Mouse (Mus musculus): Measurements from ENCODE around the gene Olfr585. TPM values are rescaled to one million over a fixed set of nuclear protein-coding genes. Genes with fewer than 3 reads are reported as not detected.

Olfr585 gene
- polyA plus RNA-seq (2016; fragmentation: Nextera tagmentation; extraction: Ambion mirVana) = not detected in 2 replicates

DNA sequence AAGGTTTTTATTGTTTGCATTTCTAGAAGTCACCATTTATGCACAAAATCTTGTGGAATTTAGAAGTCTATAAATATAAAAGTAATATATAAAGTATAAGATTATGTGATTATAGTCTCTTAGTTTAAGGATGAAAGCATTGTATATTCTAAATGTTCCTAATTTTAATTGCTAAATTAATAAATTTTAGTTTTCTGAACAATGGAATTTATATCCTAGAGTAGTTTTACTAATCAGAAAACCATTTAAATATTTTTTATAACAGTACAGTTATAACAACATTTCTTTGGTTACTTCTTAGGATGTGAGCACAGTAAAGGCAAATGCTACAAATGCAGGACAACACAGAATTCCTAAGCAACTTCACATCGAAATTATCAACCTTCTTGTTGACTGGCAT lies at the start of gene Olfr585:
Olfr585 (plus strand) TSS at position 301 of the 400 bp plus-strand sequence.
- WGBS = 93% methylated on average over 1 of the region's 1 CpGs
- no peak within 1 kb of the TSS for H3K27ac ChIP-seq
- H3K4me3 ChIP-seq = no peak within 1 kb of the TSS
- H3K4me2 ChIP-seq (replicated peaks) = no peak within 1 kb of the TSS
- H3K9me3 ChIP-seq (replicated peaks) = no peaks in the 10 kb centered on the region
- no peaks in the 10 kb centered on the region for H3K36me3 ChIP-seq
- ATAC-seq (ENCODE audit: low FRiP score) = no peak
- no peaks in the 10 kb centered on the region for H3K4me1 ChIP-seq
- no peaks in the 10 kb centered on the region for H3K27me3 ChIP-seq
- no peak within 1 kb of the TSS for H3K9ac ChIP-seq

DNA sequence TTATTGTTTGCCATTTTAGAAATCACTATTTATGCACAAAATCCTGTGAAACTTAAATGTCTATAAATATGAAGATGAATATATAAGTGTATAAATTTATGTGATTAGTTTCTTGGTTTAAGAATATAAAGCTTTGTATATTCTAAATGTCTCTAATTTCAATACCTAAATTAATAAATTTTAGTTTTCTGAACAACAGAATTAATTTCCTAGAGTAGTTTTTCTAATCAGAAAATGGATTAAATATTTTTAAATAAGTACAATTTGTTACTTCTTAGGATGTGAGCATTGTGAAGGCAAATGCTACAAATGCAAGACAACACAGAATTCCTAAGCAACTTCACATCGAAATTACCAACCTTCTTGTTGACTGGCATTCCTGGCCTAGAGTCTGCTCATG lies 46.5 kb upstream of the Olfr585 start, which contains the start of gene Olfr583:
Olfr583 (plus strand) TSS at position 301 of the 400 bp plus-strand sequence.
- Histone ChIP-seq H3K4me3 (no peak within 1 kb of the TSS), H3K36me3 (no peaks in the 10 kb centered on the region), H3K27ac (no peak within 1 kb of the TSS), H3K9ac (no peak within 1 kb of the TSS), H3K4me1 (no peaks in the 10 kb centered on the region), H3K4me2 (replicated peaks) (no peak within 1 kb of the TSS), H3K9me3 (replicated peaks) (no peaks in the 10 kb centered on the region), H3K27me3 (no peaks in the 10 kb centered on the region)
- no peak for ATAC-seq (ENCODE audit: low FRiP score)
- WGBS = 88% methylated on average over 1 of the region's 1 CpGs

GRCm38 (mm10) chr7:103081585-103081984 lies 15.9 kb upstream of the Olfr585 start, which contains the start of gene Olfr584:
Olfr584 (plus strand) TSS chr7:103081885.
- ATAC-seq (ENCODE audit: low FRiP score) = no peak
- no peak within 1 kb of the TSS for H3K9ac ChIP-seq
- 74% methylated on average over 1 of the region's 1 CpGs for WGBS

DNA sequence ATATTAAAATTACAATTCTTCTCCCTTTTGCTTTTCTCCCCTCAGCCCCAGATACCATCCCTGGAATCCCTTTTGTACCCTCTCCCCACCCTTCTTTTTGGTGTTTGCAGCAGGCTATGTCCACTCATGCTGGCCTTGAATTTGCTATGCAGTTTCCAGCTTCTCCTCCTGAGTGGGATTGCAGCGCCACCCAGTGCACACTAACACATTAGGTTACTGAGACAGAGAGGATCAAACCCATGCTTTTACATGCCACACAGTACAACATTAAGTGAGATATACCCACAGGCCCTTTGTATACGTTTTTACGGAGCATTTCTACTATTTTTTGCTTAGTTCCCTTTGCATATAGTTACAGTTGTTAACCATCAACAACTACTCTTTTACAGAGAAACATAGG lies 21.9 kb downstream of the Olfr585 start:
- Histone ChIP-seq H3K9ac (no peak overlapping the region), H3K36me3 (no peaks in the 10 kb centered on the region), H3K4me1 (no peaks in the 10 kb centered on the region), H3K27ac (no peak overlapping the region), H3K9me3 (replicated peaks) (no peaks in the 10 kb centered on the region), H3K27me3 (no peaks in the 10 kb centered on the region), H3K4me2 (replicated peaks) (no peak overlapping the region), H3K4me3 (no peak overlapping the region)
- no peak for ATAC-seq (ENCODE audit: low FRiP score)
- 50% methylated on average over 3 of the region's 3 CpGs for WGBS

More at GRCm38 (mm10) chr7:103081585-103081984, 15.9 kb upstream of the Olfr585 start, which contains the start of gene Olfr584:
- Histone ChIP-seq H3K4me2 (replicated peaks) (no peak within 1 kb of the TSS), H3K36me3 (no peaks in the 10 kb centered on the region), H3K27me3 (no peaks in the 10 kb centered on the region), H3K27ac (no peak within 1 kb of the TSS), H3K4me3 (no peak within 1 kb of the TSS), H3K9me3 (replicated peaks) (peaks cover 11% of the 10 kb centered on the region), H3K4me1 (no peaks in the 10 kb centered on the region)

DNA sequence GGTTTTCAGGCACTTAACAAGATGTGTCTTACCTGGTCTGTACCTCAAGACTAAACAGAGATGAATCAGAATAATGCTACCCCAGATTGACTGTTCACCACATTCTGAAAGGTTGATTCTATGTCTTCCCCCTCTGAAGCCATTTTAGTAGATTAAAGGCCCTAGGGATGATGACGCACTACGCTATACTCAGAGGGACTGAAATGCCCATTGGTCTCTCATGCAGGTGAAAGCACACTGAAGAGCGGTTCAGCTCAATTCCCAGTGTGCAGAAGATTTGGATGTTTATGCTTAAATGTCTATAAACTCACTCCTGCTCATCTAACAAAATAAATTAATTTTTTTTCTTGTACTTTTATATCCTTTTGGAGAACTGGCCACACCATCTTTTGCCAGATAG lies 28.0 kb downstream of the Olfr585 start, which contains the start of gene Olfr586:
Olfr586 (minus strand) TSS at position 101 of the 400 bp plus-strand sequence.
- Histone ChIP-seq H3K4me2 (replicated peaks) (no peak within 1 kb of the TSS), H3K27me3 (no peaks in the 10 kb centered on the region), H3K4me3 (no peak within 1 kb of the TSS), H3K9ac (no peak within 1 kb of the TSS), H3K4me1 (no peaks in the 10 kb centered on the region), H3K9me3 (replicated peaks) (no peaks in the 10 kb centered on the region), H3K27ac (no peak within 1 kb of the TSS), H3K36me3 (no peaks in the 10 kb centered on the region)
- ATAC-seq (ENCODE audit: low FRiP score) = no peak
- WGBS = 91% methylated on average over 3 of the region's 3 CpGs

DNA sequence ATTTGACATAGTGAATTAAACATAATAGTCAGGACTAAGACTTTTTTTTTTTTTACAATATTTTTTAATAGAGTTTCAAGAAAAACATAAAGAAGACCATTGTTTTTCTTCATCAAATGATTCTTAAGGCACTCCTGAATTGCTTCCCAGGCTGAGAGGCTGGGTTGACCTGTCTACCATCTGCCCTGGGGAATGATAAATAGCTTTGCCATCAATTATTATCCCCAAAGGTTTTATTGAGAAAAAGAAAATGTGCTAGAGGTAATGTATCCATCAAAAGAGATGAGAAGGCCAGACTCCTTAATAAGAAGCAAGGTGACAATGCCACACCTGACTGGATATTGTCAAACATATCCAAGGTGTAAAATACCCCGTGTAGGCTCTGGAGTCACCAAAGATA lies 43.1 kb downstream of the Olfr585 start, which contains the start of gene Olfr588-ps1:
Olfr588-ps1 (plus strand) TSS at position 301 of the 400 bp plus-strand sequence.
- H3K4me3 ChIP-seq = no peak within 1 kb of the TSS
- H3K27ac ChIP-seq = no peak within 1 kb of the TSS
- no peaks in the 10 kb centered on the region for H3K9me3 ChIP-seq (replicated peaks)
- no peak for ATAC-seq (ENCODE audit: low FRiP score)
- H3K4me1 ChIP-seq = no peaks in the 10 kb centered on the region
- no peak within 1 kb of the TSS for H3K4me2 ChIP-seq (replicated peaks)
- H3K27me3 ChIP-seq = no peaks in the 10 kb centered on the region
- 92% methylated on average over 1 of the region's 1 CpGs for WGBS
- H3K9ac ChIP-seq = no peak within 1 kb of the TSS
- no peaks in the 10 kb centered on the region for H3K36me3 ChIP-seq

Other genes starting within 250 kb of the Olfr585 start
- not detected in 2 replicates for gene Olfr566, start 239.0 kb upstream of the Olfr585 start, polyA plus RNA-seq (2016; fragmentation: Nextera tagmentation; extraction: Ambion mirVana)
- not detected in 2 replicates for gene Olfr568, start 220.6 kb upstream of the Olfr585 start, polyA plus RNA-seq (2016; fragmentation: Nextera tagmentation; extraction: Ambion mirVana)
- not detected in 2 replicates for gene Olfr569, start 206.8 kb upstream of the Olfr585 start, polyA plus RNA-seq (2016; fragmentation: Nextera tagmentation; extraction: Ambion mirVana)
- not detected in 2 replicates for gene Olfr570, start 203.1 kb upstream of the Olfr585 start, polyA plus RNA-seq (2016; fragmentation: Nextera tagmentation; extraction: Ambion mirVana)
- gene Olfr571, start 180.2 kb upstream of the Olfr585 start, polyA plus RNA-seq (2016; fragmentation: Nextera tagmentation; extraction: Ambion mirVana) = not detected in 2 replicates
- not detected in 2 replicates for gene Olfr572, start 173.3 kb upstream of the Olfr585 start, polyA plus RNA-seq (2016; fragmentation: Nextera tagmentation; extraction: Ambion mirVana)
- gene Olfr573-ps1, start 155.1 kb upstream of the Olfr585 start, polyA plus RNA-seq (2016; fragmentation: Nextera tagmentation; extraction: Ambion mirVana) = not detected in 2 replicates
- not detected in 2 replicates for gene Olfr574, start 149.3 kb upstream of the Olfr585 start, polyA plus RNA-seq (2016; fragmentation: Nextera tagmentation; extraction: Ambion mirVana)
- not detected in 2 replicates for gene Olfr575, start 138.9 kb upstream of the Olfr585 start, polyA plus RNA-seq (2016; fragmentation: Nextera tagmentation; extraction: Ambion mirVana)
- not detected in 2 replicates for gene Olfr576, start 135.1 kb upstream of the Olfr585 start, polyA plus RNA-seq (2016; fragmentation: Nextera tagmentation; extraction: Ambion mirVana)
- gene Olfr577, start 121.8 kb upstream of the Olfr585 start, polyA plus RNA-seq (2016; fragmentation: Nextera tagmentation; extraction: Ambion mirVana) = not detected in 2 replicates
- gene Olfr578, start 108.4 kb upstream of the Olfr585 start, polyA plus RNA-seq (2016; fragmentation: Nextera tagmentation; extraction: Ambion mirVana) = not detected in 2 replicates
- gene Olfr582, start 59.7 kb upstream of the Olfr585 start, polyA plus RNA-seq (2016; fragmentation: Nextera tagmentation; extraction: Ambion mirVana) = not detected in 2 replicates
- gene Olfr583, start 46.4 kb upstream of the Olfr585 start, polyA plus RNA-seq (2016; fragmentation: Nextera tagmentation; extraction: Ambion mirVana) = not detected in 2 replicates
- not detected in 2 replicates for gene Olfr584, start 15.8 kb upstream of the Olfr585 start, polyA plus RNA-seq (2016; fragmentation: Nextera tagmentation; extraction: Ambion mirVana)
- gene Olfr586, start 27.9 kb downstream of the Olfr585 start, polyA plus RNA-seq (2016; fragmentation: Nextera tagmentation; extraction: Ambion mirVana) = not detected in 2 replicates
- not detected in 2 replicates for gene Olfr588-ps1, start 43.2 kb downstream of the Olfr585 start, polyA plus RNA-seq (2016; fragmentation: Nextera tagmentation; extraction: Ambion mirVana)
- gene Olfr589, start 58.6 kb downstream of the Olfr585 start, polyA plus RNA-seq (2016; fragmentation: Nextera tagmentation; extraction: Ambion mirVana) = not detected in 2 replicates
- gene Olfr591, start 80.6 kb downstream of the Olfr585 start, polyA plus RNA-seq (2016; fragmentation: Nextera tagmentation; extraction: Ambion mirVana) = not detected in 2 replicates
- not detected in 2 replicates for gene Olfr592, start 87.1 kb downstream of the Olfr585 start, polyA plus RNA-seq (2016; fragmentation: Nextera tagmentation; extraction: Ambion mirVana)
- not detected in 2 replicates for gene Olfr593, start 114.1 kb downstream of the Olfr585 start, polyA plus RNA-seq (2016; fragmentation: Nextera tagmentation; extraction: Ambion mirVana)
- gene Olfr594, start 119.3 kb downstream of the Olfr585 start, polyA plus RNA-seq (2016; fragmentation: Nextera tagmentation; extraction: Ambion mirVana) = not detected in 2 replicates
- not detected in 2 replicates for gene Usp17ld, start 154.8 kb downstream of the Olfr585 start, polyA plus RNA-seq (2016; fragmentation: Nextera tagmentation; extraction: Ambion mirVana)
- not detected in 2 replicates for gene Olfr596, start 207.9 kb downstream of the Olfr585 start, polyA plus RNA-seq (2016; fragmentation: Nextera tagmentation; extraction: Ambion mirVana)
- not detected in 2 replicates for gene Olfr597, start 218.6 kb downstream of the Olfr585 start, polyA plus RNA-seq (2016; fragmentation: Nextera tagmentation; extraction: Ambion mirVana)
- gene Olfr598, start 225.8 kb downstream of the Olfr585 start, polyA plus RNA-seq (2016; fragmentation: Nextera tagmentation; extraction: Ambion mirVana) = not detected in 2 replicates
- not detected in 2 replicates for gene Olfr599, start 238.2 kb downstream of the Olfr585 start, polyA plus RNA-seq (2016; fragmentation: Nextera tagmentation; extraction: Ambion mirVana)

Data from hindbrain, embryonic 12.5 days (tissue).